Mouse (Mus musculus) mouse trophoblast stem cell (cell line): ENCODE results near the gene Defa37.
"Not testable (repeated sequence)": the region's sequence is repeated elsewhere in the genome, so short reads cannot be mapped to it uniquely, and the experiment has no call there.

ENCODE experiments used
- in situ Hi-C, 2 experiments: fragments of 300-500 bp; cut with MseI, MboI; formaldehyde crosslinking; loops; 2 replicates in 1 of 2; 3 replicates in 1 of 2; pipeline ENCODE4 v1.15.1; 2025

Gene Defa37

DNA sequence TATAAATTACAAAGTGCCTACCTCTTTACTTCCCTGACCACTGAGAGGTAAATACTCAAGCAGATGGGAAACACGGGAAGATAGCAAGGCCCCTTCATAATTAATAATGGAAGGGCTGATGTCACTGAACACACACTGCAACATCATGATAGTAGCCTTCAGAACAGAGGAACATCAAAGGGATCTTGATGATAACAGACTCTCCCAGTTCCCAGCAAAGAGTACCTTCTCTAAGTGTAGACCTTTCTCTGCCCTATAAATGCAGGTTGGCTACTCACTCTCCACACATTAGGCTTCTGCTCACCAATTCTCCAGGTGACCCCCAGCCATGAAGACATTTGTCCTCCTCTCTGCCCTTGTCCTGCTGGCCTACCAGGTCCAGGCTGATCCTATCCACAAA, at the start of gene Defa37:
Gene Defa37 (plus strand): TSS at position 301 of the 400 bp plus-strand sequence.
- in situ Hi-C loops, result not testable (repeated sequence)

DNA sequence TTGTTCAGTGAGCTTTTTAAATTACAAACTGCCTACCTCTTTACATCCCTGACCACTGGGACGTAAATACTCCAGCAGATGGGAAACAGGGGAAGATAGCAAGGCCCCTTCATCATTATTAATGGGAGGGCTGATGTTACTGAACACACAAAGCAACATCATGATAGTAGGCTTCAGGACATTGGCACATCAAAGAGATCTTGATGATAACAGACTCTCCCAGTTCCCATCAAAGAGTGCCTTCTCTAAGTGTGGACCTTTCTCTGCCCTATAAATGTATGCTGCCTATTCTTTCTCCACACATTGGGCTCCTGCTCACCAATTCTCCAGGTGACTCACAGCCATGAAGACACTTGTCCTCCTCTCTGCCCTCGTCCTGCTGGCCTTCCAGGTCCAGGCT, 36.5 kb upstream of the Defa37 start, which contains the start of gene Defa32:
Gene Defa32 (plus strand): TSS at position 301 of the 400 bp plus-strand sequence.
- in situ Hi-C loops, result not testable (repeated sequence)

DNA sequence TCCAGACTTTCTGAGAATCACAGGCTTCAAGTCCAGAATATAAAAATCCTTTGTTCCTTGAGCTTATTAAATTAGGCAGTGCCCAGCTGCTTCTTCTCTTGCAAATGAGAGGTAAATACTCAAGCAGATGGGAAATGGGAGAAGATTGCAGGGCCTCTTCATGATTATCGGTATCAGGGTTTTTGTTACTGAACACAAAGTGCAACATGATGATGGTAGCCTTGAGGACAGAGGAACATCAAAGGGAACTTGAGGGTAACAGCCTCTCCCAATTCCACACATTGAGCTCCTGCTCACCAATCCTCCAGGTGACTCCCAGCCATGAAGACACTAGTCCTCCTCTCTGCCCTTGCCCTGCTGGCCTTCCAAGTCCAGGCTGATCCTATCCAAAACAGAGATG, 17.5 kb downstream of the Defa37 start, which contains the start of gene Defa28:
Gene Defa28 (plus strand): TSS at position 301 of the 400 bp plus-strand sequence.
- in situ Hi-C loops, result not testable (repeated sequence)

DNA sequence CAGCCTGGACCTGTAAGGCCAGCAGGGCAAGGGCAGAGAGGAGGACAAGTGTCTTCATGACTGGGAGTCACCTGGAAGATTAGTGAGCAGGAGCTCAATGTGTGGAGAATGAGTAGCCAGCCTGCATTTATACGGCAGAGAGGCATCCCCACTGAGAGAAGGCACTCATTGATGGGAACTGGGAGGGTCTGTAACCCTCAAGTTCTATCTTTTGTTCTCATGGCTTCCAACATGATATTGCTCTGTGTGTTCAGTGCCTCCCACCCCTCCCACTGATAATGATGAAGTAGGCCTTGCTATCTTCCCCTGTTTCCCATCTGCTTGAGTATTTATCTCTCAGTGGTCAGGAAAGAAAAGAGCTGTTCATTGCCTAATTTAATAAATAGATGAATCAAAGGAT, 29.2 kb downstream of the Defa37 start, which contains the start of gene Gm7861:
Gene Gm7861 (minus strand): TSS at position 101 of the 400 bp plus-strand sequence.
- in situ Hi-C loops, result not testable (repeated sequence)
